Mouse (Mus musculus): ENCODE results near the gene Ahsg. TPM values are rescaled to one million over a fixed set of nuclear protein-coding genes. Genes with fewer than 3 reads are reported as not detected.
"Not testable (repeated sequence)": the region's sequence is repeated elsewhere in the genome, so short reads cannot be mapped to it uniquely, and the experiment has no call there.

Gene Ahsg
- polyA plus RNA-seq, 1 experiment from 2014 or later = 0.25 TPM

DNA sequence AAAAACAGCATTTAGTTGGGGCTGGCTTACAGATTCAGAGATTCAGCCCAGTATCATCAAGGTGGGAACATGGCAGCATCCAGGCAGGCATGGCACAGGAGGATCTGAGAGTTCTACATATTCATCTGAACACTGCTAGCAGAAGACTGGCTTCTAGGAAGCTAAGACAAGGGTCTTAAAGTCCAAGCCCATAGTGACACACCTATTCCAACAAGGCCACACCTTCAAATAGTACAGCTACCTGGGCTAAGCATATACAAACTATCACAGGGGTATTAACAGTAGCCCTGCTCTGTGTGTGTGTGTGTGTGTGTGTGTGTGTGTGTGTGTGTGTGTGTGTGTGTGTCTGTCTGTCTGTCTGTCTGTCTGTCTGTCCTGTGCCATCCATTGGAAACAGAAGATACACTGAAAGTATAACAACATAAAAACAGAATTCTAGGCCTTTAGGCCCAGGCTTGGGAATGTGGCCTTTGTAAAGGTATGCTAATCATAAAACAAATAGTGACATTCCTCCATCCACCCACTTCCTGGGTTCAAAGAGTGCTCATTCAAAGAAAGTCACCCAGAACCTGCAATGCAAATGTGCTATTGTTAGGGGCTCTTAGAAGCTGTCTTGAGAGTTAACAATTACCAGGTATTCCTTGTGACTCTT, 50.9 kb downstream of the Ahsg start:
- not testable (repeated sequence) for H3K4me2 ChIP-seq; ATAC-seq (ENCODE audit: insufficient number of reproducible peaks, insufficient read depth, low FRiP score, low TSS enrichment, low read depth); H3K9ac ChIP-seq (replicated peaks); H3K27ac ChIP-seq; H3K36me3 ChIP-seq; H3K4me3 ChIP-seq (replicated peaks); H3K9me3 ChIP-seq; H3K4me1 ChIP-seq (replicated peaks); H3K27me3 ChIP-seq

DNA sequence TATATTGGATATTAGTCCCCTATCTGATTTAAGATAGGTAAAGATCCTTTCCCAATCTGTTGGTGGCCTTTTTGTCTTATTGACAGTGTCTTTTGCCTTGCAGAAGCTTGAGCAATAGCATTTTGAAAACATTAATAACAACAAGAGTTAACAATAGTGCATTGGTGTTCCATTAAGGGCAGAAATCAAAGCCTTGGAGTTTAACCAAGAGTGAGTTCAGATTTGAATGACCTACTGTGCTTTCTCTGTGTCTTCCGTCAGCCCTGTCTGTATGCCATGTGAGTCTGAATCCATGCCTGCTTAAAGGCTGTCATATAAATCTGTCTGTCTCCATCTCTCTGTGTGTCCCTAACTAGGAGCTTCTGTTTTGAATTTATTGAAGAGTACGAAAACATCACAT, 56.3 kb downstream of the Ahsg start:
- Histone ChIP-seq H3K27ac (no peak overlapping the region), H3K9me3 (no peaks in the 10 kb centered on the region), H3K27me3 (no peaks in the 10 kb centered on the region), H3K4me1 (replicated peaks) (no peaks in the 10 kb centered on the region), H3K9ac (replicated peaks) (no peak overlapping the region), H3K4me2 (no peak overlapping the region), H3K36me3 (no peaks in the 10 kb centered on the region), H3K4me3 (replicated peaks) (no peak overlapping the region)
- ATAC-seq (ENCODE audit: insufficient number of reproducible peaks, insufficient read depth, low FRiP score, low TSS enrichment, low read depth) = no peak
- WGBS = 83% methylated on average over 2 of the region's 2 CpGs

Other genes starting within 250 kb of the Ahsg start
- gene Dgkg, start 234.1 kb upstream of the Ahsg start, polyA plus RNA-seq (2016; fragmentation: Nextera tagmentation; extraction: Ambion mirVana) = 0.09 and 0.30 TPM in 2 replicates
- not detected in 2 replicates for gene Crygs, start 79.7 kb upstream of the Ahsg start, polyA plus RNA-seq (2016; fragmentation: Nextera tagmentation; extraction: Ambion mirVana)
- 35.2 and 37.0 TPM in 2 replicates for gene Tbccd1, start 33.6 kb upstream of the Ahsg start, polyA plus RNA-seq (2016; fragmentation: Nextera tagmentation; extraction: Ambion mirVana)
- 96.0 and 102 TPM in 2 replicates for gene Dnajb11, start 33.4 kb upstream of the Ahsg start, polyA plus RNA-seq (2016; fragmentation: Nextera tagmentation; extraction: Ambion mirVana)
- not detected in 2 replicates for gene Fetub, start 27.1 kb downstream of the Ahsg start, polyA plus RNA-seq (2016; fragmentation: Nextera tagmentation; extraction: Ambion mirVana)
- gene Hrg, start 59.8 kb downstream of the Ahsg start, polyA plus RNA-seq (2016; fragmentation: Nextera tagmentation; extraction: Ambion mirVana) = not detected in 2 replicates
- gene Kng2, start 138.2 kb downstream of the Ahsg start, polyA plus RNA-seq (2016; fragmentation: Nextera tagmentation; extraction: Ambion mirVana) = not detected in 2 replicates
- gene Kng1, start 166.6 kb downstream of the Ahsg start, polyA plus RNA-seq (2016; fragmentation: Nextera tagmentation; extraction: Ambion mirVana) = 0.15 and 0.17 TPM in 2 replicates
- 237 and 250 TPM in 2 replicates for gene Eif4a2, start 216.2 kb downstream of the Ahsg start, polyA plus RNA-seq (2016; fragmentation: Nextera tagmentation; extraction: Ambion mirVana)
- gene Rfc4, start 236.5 kb downstream of the Ahsg start, polyA plus RNA-seq (2016; fragmentation: Nextera tagmentation; extraction: Ambion mirVana) = 175 and 179 TPM in 2 replicates

Data from limb, embryonic 12.5 days (tissue).